Mouse (Mus musculus) cerebellum, adult 2 months (tissue): Measurements from ENCODE around the gene Arhgap15. TPM values are rescaled to one million over a fixed set of nuclear protein-coding genes. Genes with fewer than 3 reads are reported as not detected.

Experiments
- DNase-seq, 2 experiments: peaks; one replicate each; pipeline ENCODE4 v3.0.0; 2021
- H3K27ac ChIP-seq: fragments of 200-500 bp; 2 replicates; pipeline ENCODE4 v1.5.1; 2012; ENCODE audit warnings: low read length, control low read depth, inconsistent platforms; ENCODE audit not compliant: insufficient read depth
- H3K27me3 ChIP-seq: fragments of 200-500 bp; 2 replicates; pipeline ENCODE4 v1.6.1; 2012; ENCODE audit warnings: inconsistent platforms, mild to moderate bottlenecking, low read length, moderate library complexity; ENCODE audit not compliant: control insufficient read depth, insufficient read depth
- H3K4me1 ChIP-seq: fragments of 200-500 bp; 2 replicates; pipeline ENCODE4 v1.6.1; 2011; ENCODE audit warnings: low read length; ENCODE audit not compliant: control insufficient read depth, insufficient read depth
- H3K4me3 ChIP-seq: fragments of 200-500 bp; replicated peaks from 2 replicates; pipeline ENCODE3; 2011; ENCODE audit warnings: mild to moderate bottlenecking, low read depth, low read length, control low read depth; ENCODE audit not compliant: insufficient read depth
- CTCF ChIP-seq: fragments of 200-500 bp; IDR thresholded peaks from 2 replicates; pipeline ENCODE4 v1.5.1; 2011; ENCODE audit warnings: low read depth, mild to moderate bottlenecking, control low read depth, low read length, moderate library complexity, borderline replicate concordance; ENCODE audit not compliant: insufficient read depth
- POLR2A ChIP-seq: fragments of 200-500 bp; IDR thresholded peaks from 2 replicates; pipeline ENCODE4 v1.6.1; 2011; ENCODE audit warnings: low read length, control low read depth, borderline replicate concordance; ENCODE audit not compliant: insufficient read depth
- WGBS: fragments of 180-500 bp; shearing (Covaris S2); methylation state at CpG from one replicate; pipeline ENCODE4 v1.1.7; 2018; 5-methylcytosine and 5-hydroxymethylcytosine counted together
- polyA plus RNA-seq: library from polyadenylated mRNA; depleted of rRNA; stranded (reverse); fragments of >200 nt; gene quantifications from 2 replicates; pipeline ENCODE4 v1.2.3, GENCODE M21; 2012

Arhgap15 gene
- polyA plus RNA-seq, 1 experiment = 2.3 TPM

- DNase-seq = no peak
- Histone ChIP-seq H3K27me3 (no peaks in the 10 kb centered on the region), H3K27ac (no peak overlapping the region), H3K4me1 (no peaks in the 10 kb centered on the region), H3K4me3 (no peak overlapping the region)
- TF ChIP-seq POLR2A = no peak
- TF ChIP-seq CTCF = no peak
- 98% methylated on average over 1 of the region's 1 CpGs for WGBS
These were observed 261.6 kb downstream of the Arhgap15 start for GRCm38 (mm10) chr2:44010249-44010648.

- H3K27ac ChIP-seq = no peak overlapping the region
- TF ChIP-seq CTCF = no peak
- TF ChIP-seq POLR2A = no peak
- H3K4me3 ChIP-seq = no peak overlapping the region
- no peak for DNase-seq
- peaks cover 10% of the 10 kb centered on the region; the same call in 1 of the 2 replicates for H3K4me1 ChIP-seq
- 97% methylated on average over 5 of the region's 5 CpGs for WGBS
- no peaks in the 10 kb centered on the region for H3K27me3 ChIP-seq
These were observed 264.8 kb downstream of the Arhgap15 start for GRCm38 (mm10) chr2:44013388-44013787.

- 38% methylated on average over 3 of the region's 3 CpGs for WGBS
- TF ChIP-seq CTCF (no peak), POLR2A (no peak)
These were observed 268.1 kb downstream of the Arhgap15 start for GRCm38 (mm10) chr2:44016720-44017119.

GRCm38 (mm10) chr2:44017405-44018026 is 268.9 kb downstream of the Arhgap15 start:
- WGBS = 29% methylated on average over 14 of the region's 14 CpGs
- DNase-seq = peak; percentile 74 to 87
- peaks cover 10% of the 10 kb centered on the region; the same call in 1 of the 2 replicates for H3K4me1 ChIP-seq
- no peak for TF ChIP-seq POLR2A
- no peak overlapping the region for H3K27ac ChIP-seq
- H3K4me3 ChIP-seq = no peak overlapping the region
- H3K27me3 ChIP-seq = no peaks in the 10 kb centered on the region

More at GRCm38 (mm10) chr2:44016720-44017119, 268.1 kb downstream of the Arhgap15 start:
- no peak overlapping the region for H3K27ac ChIP-seq
- H3K27me3 ChIP-seq = no peaks in the 10 kb centered on the region
- peaks cover 10% of the 10 kb centered on the region; the same call in 1 of the 2 replicates for H3K4me1 ChIP-seq
- H3K4me3 ChIP-seq = no peak overlapping the region
- peak; percentile 21 to 67 for DNase-seq

GRCm38 (mm10) chr2:44018033-44018432 is 269.4 kb downstream of the Arhgap15 start:
- peaks cover 10% of the 10 kb centered on the region; the same call in 1 of the 2 replicates for H3K4me1 ChIP-seq
- WGBS = 97% methylated on average over 10 of the region's 10 CpGs
- H3K27ac ChIP-seq = no peak overlapping the region
- TF ChIP-seq CTCF (no peak), POLR2A (no peak)
- H3K4me3 ChIP-seq = no peak overlapping the region
- peak in 1 of 2 experiments; percentile 14 for DNase-seq
- H3K27me3 ChIP-seq = no peaks in the 10 kb centered on the region

GRCm38 (mm10) chr2:44024704-44025103 is 276.1 kb downstream of the Arhgap15 start:
- Histone ChIP-seq H3K27me3 (no peaks in the 10 kb centered on the region), H3K27ac (no peak overlapping the region), H3K4me1 (no peaks in the 10 kb centered on the region), H3K4me3 (no peak overlapping the region)
- WGBS = 93% methylated on average over 1 of the region's 1 CpGs
- TF ChIP-seq POLR2A = no peak
- no peak for TF ChIP-seq CTCF
- DNase-seq = no peak

- H3K27me3 ChIP-seq = no peaks in the 10 kb centered on the region
- peak in 1 of 2 experiments; percentile 4 for DNase-seq
- WGBS = 80% methylated on average over 8 of the region's 8 CpGs
- TF ChIP-seq POLR2A (no peak), CTCF (no peak)
- no peaks in the 10 kb centered on the region for H3K4me1 ChIP-seq
- H3K4me3 ChIP-seq = no peak overlapping the region
- no peak overlapping the region for H3K27ac ChIP-seq
These were observed 280.6 kb downstream of the Arhgap15 start for GRCm38 (mm10) chr2:44029035-44029715.

GRCm38 (mm10) chr2:44029865-44030264 is 281.2 kb downstream of the Arhgap15 start:
- DNase-seq = no peak
- whole genome bisulfite sequencing = 93% methylated on average over 10 of the region's 10 CpGs
- H3K27ac ChIP-seq = no peak overlapping the region
- TF ChIP-seq CTCF = no peak
- TF ChIP-seq POLR2A = no peak
- no peaks in the 10 kb centered on the region for H3K4me1 ChIP-seq
- H3K27me3 ChIP-seq = no peaks in the 10 kb centered on the region
- no peak overlapping the region for H3K4me3 ChIP-seq
